In genomic region chr9:67493876-67494552, GRCm38 (mm10) we compare ENCODE assay signal across 13 mouse cellular contexts.
DNase-seq lines count a peak whose midpoint lies in the region; ATAC-seq and TF ChIP-seq lines count a peak whose summit lies in the region.
"Had no signal": no experiment of that assay in that cellular context is flagged by ENCODE, and none has a peak within 500 bp of the region (broad histone marks: within the 10 kb centered on the region; RNA-seq: fewer than 3 reads in every experiment).

No protein-coding gene starts in this region.

- no peak for TF ChIP-seq EP300 in stomach, postnatal 0 days (optimal IDR thresholded peaks at IDR 0.05)

- no peaks in the 10 kb centered on the region for H3K9me3 ChIP-seq in stomach, embryonic 16.5 days (replicated peaks; ENCODE audit: control insufficient read depth, low read length)
- H3K9me3 ChIP-seq in stomach, postnatal 0 days (ENCODE audit: control insufficient read depth, low read length), result no peaks in the 10 kb centered on the region
- H3K9me3 ChIP-seq: limb, embryonic 12.5 days; neural tube, embryonic 13.5 days had no signal

- H3K27ac ChIP-seq in stomach, embryonic 16.5 days (ENCODE audit: low read length), result peak overlapping the region; percentile 20; the same call in 1 of the 2 replicates
- no peak overlapping the region for H3K27ac ChIP-seq in stomach, postnatal 0 days (replicated peaks)
- H3K27ac ChIP-seq: limb, embryonic 12.5 days; neural tube, embryonic 13.5 days had no signal

- DNase-seq in heart, adult 11 months, result peak; percentile 91
- DNase-seq in heart, postnatal 4 days, result no peak
- no peak for DNase-seq in stomach, postnatal 0 days (ENCODE audit: low spot score)
- peak; percentile 24 for DNase-seq in heart, postnatal 25 days (ENCODE audit: low spot score)
- DNase-seq in left cerebral cortex, adult 18-20 months (ENCODE audit: low spot score in 2 of 2), result no peak
- DNase-seq in left cerebral cortex, postnatal 36 days (ENCODE audit: low spot score in 2 of 2), result no peak
- DNase-seq: cerebellum, adult 18-20 months; midbrain, embryonic 14.5 days; right cerebral cortex, adult 18-20 months; thymus, postnatal 36 days had no signal

- no peaks in the 10 kb centered on the region for H3K36me3 ChIP-seq in stomach, embryonic 16.5 days (ENCODE audit: control insufficient read depth, insufficient read depth, low read length)
- H3K36me3 ChIP-seq in stomach, postnatal 0 days (ENCODE audit: control insufficient read depth, insufficient read depth, low read length), result no peaks in the 10 kb centered on the region
- H3K36me3 ChIP-seq: limb, embryonic 12.5 days; neural tube, embryonic 13.5 days had no signal

- intact Hi-C loops in heart, postnatal 25 days (cut with DNase I), result no loop called here
- intact Hi-C loops in left cerebral cortex, postnatal 36 days (cut with DNase I), result no loop called here

- H3K4me1 ChIP-seq in stomach, embryonic 16.5 days (ENCODE audit: control insufficient read depth, insufficient read depth, low read length), result peaks cover 15% of the 10 kb centered on the region
- H3K4me1 ChIP-seq in stomach, postnatal 0 days (replicated peaks; ENCODE audit: control insufficient read depth, insufficient read depth), result 0 out of 2 replicates have a peak, but pooled peaks cover 3% of the 10 kb centered on the region

- H3K4me2 ChIP-seq in stomach, embryonic 16.5 days (ENCODE audit: low read depth, low read length), result no peak overlapping the region
- H3K4me2 ChIP-seq in stomach, postnatal 0 days (replicated peaks; ENCODE audit: low read depth), result no peak overlapping the region
- H3K4me2 ChIP-seq: limb, embryonic 12.5 days; neural tube, embryonic 13.5 days had no signal

- TF ChIP-seq CTCF in stomach, postnatal 0 days (IDR thresholded peaks at IDR 0.05; ENCODE audit: low read depth), result no peak

- WGBS in stomach, embryonic 16.5 days, result 74% methylated on average over 8 of the region's 8 CpGs
- 56% methylated on average over 8 of the region's 8 CpGs for WGBS in stomach, postnatal 0 days

- no peaks in the 10 kb centered on the region for H3K27me3 ChIP-seq in stomach, embryonic 16.5 days (ENCODE audit: control insufficient read depth, insufficient read depth, low read length)
- H3K27me3 ChIP-seq in stomach, postnatal 0 days (ENCODE audit: control insufficient read depth, insufficient read depth, low read length), result no peaks in the 10 kb centered on the region
- H3K27me3 ChIP-seq: limb, embryonic 12.5 days; neural tube, embryonic 13.5 days had no signal

- ATAC-seq in stomach, embryonic 16.5 days (ENCODE audit: insufficient read depth, low FRiP score), result peak; percentile 45; the same call in 1 of the 2 replicates
- ATAC-seq in stomach, postnatal 0 days (ENCODE audit: low FRiP score, low TSS enrichment), result no peak; the same call in 1 of the 2 replicates

- H3K9ac ChIP-seq in stomach, embryonic 16.5 days (ENCODE audit: low read length), result no peak overlapping the region
- no peak overlapping the region for H3K9ac ChIP-seq in stomach, postnatal 0 days (ENCODE audit: low read length)
- H3K9ac ChIP-seq: limb, embryonic 12.5 days; neural tube, embryonic 13.5 days had no signal

- no peak overlapping the region for H3K4me3 ChIP-seq in stomach, embryonic 16.5 days (replicated peaks; ENCODE audit: low read length)
- H3K4me3 ChIP-seq in stomach, postnatal 0 days (ENCODE audit: low read depth, low read length), result no peak overlapping the region
- H3K4me3 ChIP-seq: limb, embryonic 12.5 days; neural tube, embryonic 13.5 days had no signal

Comparison
In these comparisons a context has a peak if more than half of its experiments do, and no peak if none do; other contexts are left out.
1. DNase-seq: peak in heart, adult 11 months (single experiment) and heart, postnatal 25 days (single experiment); none in heart, postnatal 4 days (single experiment), stomach, postnatal 0 days (single experiment), left cerebral cortex, adult 18-20 months (0 of 2) and left cerebral cortex, postnatal 36 days (0 of 2).